In genomic region chr2:93015041-93015440, GRCm38 (mm10) we compare ENCODE assay signal across 8 mouse cellular contexts. TPM values are rescaled to one million over a fixed set of nuclear protein-coding genes. Genes with fewer than 3 reads are reported as not detected.
DNase-seq lines count a peak whose midpoint lies in the region; ATAC-seq lines count a peak whose summit lies in the region.

No protein-coding gene starts in this region.

- H3K9me3 ChIP-seq in forebrain, embryonic 12.5 days = no peaks in the 10 kb centered on the region
- no peaks in the 10 kb centered on the region for H3K9me3 ChIP-seq in limb, embryonic 10.5 days (replicated peaks)
- H3K9me3 ChIP-seq in neural tube, embryonic 11.5 days (ENCODE audit: control insufficient read depth, low read length) = no peaks in the 10 kb centered on the region

- intact Hi-C loops in left cerebral cortex, postnatal 4 days (cut with DNase I) = no loop called here

- DNase-seq in left cerebral cortex, postnatal 4 days = peak; percentile 36
- no peak for DNase-seq in left cerebral cortex, adult 8-10 months (ENCODE audit: low spot score in 2 of 2)
- peak; percentile 87 for DNase-seq in adrenal gland, postnatal 10 days
- DNase-seq in limb, embryonic 10.5 days (ENCODE audit: low spot score) = peak; percentile 68
- DNase-seq in neural tube, embryonic 11.5 days (ENCODE audit: low spot score) = peak; percentile 30
- no peak for DNase-seq in layer of hippocampus, postnatal 25 days (ENCODE audit: extremely low spot score in 1 of 2, low spot score in 1 of 2)

- peaks cover 15% of the 10 kb centered on the region; the same call in 1 of the 2 replicates for H3K36me3 ChIP-seq in forebrain, embryonic 12.5 days (replicated peaks)
- H3K36me3 ChIP-seq in limb, embryonic 10.5 days = peaks cover 28% of the 10 kb centered on the region
- H3K36me3 ChIP-seq in neural tube, embryonic 11.5 days (ENCODE audit: control insufficient read depth, insufficient read depth, low read length) = peaks cover 3% of the 10 kb centered on the region; the same call in 1 of the 2 replicates

- H3K4me1 ChIP-seq in forebrain, embryonic 12.5 days = peaks cover 26% of the 10 kb centered on the region
- H3K4me1 ChIP-seq in limb, embryonic 10.5 days = peaks cover 28% of the 10 kb centered on the region
- H3K4me1 ChIP-seq in neural tube, embryonic 11.5 days (ENCODE audit: control insufficient read depth, insufficient read depth, low read length) = peaks cover 13% of the 10 kb centered on the region

- 2% methylated on average over 38 of the region's 40 CpGs for WGBS in forebrain, embryonic 12.5 days
- WGBS in limb, embryonic 10.5 days = 2% methylated on average over 40 of the region's 40 CpGs
- 2% methylated on average over 31 of the region's 40 CpGs for WGBS in neural tube, embryonic 11.5 days

- peak overlapping the region; percentile 46 for H3K27ac ChIP-seq in forebrain, embryonic 12.5 days
- peak overlapping the region; percentile 91 for H3K27ac ChIP-seq in limb, embryonic 10.5 days
- no peak overlapping the region; the same call in 1 of the 2 replicates for H3K27ac ChIP-seq in neural tube, embryonic 11.5 days (ENCODE audit: low read depth, low read length)

- ATAC-seq in forebrain, embryonic 12.5 days (ENCODE audit: low FRiP score) = peak; percentile 53
- peak; percentile 54; the same call in 1 of the 2 replicates for ATAC-seq in neural tube, embryonic 11.5 days (ENCODE audit: insufficient read depth, low FRiP score, low TSS enrichment)
- ATAC-seq in activated CD4-positive, CD25-positive, alpha-beta regulatory T cell, adult 4 months = no peak

- H3K9ac ChIP-seq in forebrain, embryonic 12.5 days = peak overlapping the region; percentile 82
- H3K9ac ChIP-seq in neural tube, embryonic 11.5 days (ENCODE audit: low read length) = peak overlapping the region; percentile 56

- H3K27me3 ChIP-seq in forebrain, embryonic 12.5 days = peaks cover 6% of the 10 kb centered on the region; the same call in 1 of the 2 replicates
- peaks cover 10% of the 10 kb centered on the region; the same call in 1 of the 2 replicates for H3K27me3 ChIP-seq in limb, embryonic 10.5 days (ENCODE audit: low read depth, poor library complexity, severe bottlenecking)
- H3K27me3 ChIP-seq in neural tube, embryonic 11.5 days (ENCODE audit: control insufficient read depth, insufficient read depth, low read length) = no peaks in the 10 kb centered on the region

- H3K4me2 ChIP-seq in forebrain, embryonic 12.5 days = peak overlapping the region; percentile 100
- peak overlapping the region; percentile 85 for H3K4me2 ChIP-seq in neural tube, embryonic 11.5 days (ENCODE audit: low read depth)

- H3K4me3 ChIP-seq in forebrain, embryonic 12.5 days (replicated peaks) = peak overlapping the region; percentile 73
- H3K4me3 ChIP-seq in limb, embryonic 10.5 days = peak overlapping the region; percentile 76
- H3K4me3 ChIP-seq in neural tube, embryonic 11.5 days (ENCODE audit: low read depth, low read length) = peak overlapping the region; percentile 60

RNA-seq across cellular contexts. Expression of gene Prdm11, which starts 30.9 kb away (rescaled TPM):
- total RNA-seq in left cerebral cortex, postnatal 4 days (2021) = 10 to 100 TPM; 29.2 to 30.8 TPM
- 10 to 100 TPM; 21.0 to 22.5 (median 21.5) TPM for total RNA-seq in left cerebral cortex, adult 8-10 months (2022)
- 10 to 100 TPM; 35.7 to 37.1 TPM for total RNA-seq in adrenal gland, postnatal 10 days (2021)
- polyA plus RNA-seq in forebrain, embryonic 12.5 days (2016; fragmentation: Nextera tagmentation; extraction: Ambion mirVana) = 1.7 and 2.1 TPM in 2 replicates
- polyA plus RNA-seq in limb, embryonic 10.5 days (2016; fragmentation: Nextera tagmentation; extraction: Ambion mirVana) = 2.8 and 3.4 TPM in 2 replicates
- 1.2 and 2.2 TPM in 2 replicates for polyA plus RNA-seq in neural tube, embryonic 11.5 days (2014; fragmentation: Nextera tagmentation; extraction: Ambion mirVana)
- polyA plus RNA-seq in activated CD4-positive, CD25-positive, alpha-beta regulatory T cell, adult 4 months (2017; shearing (Covaris generic)) = 1 to 10 TPM in 1 of 2 experiments, under 1 TPM in 1; 0.99 to 1.3 TPM
- total RNA-seq in layer of hippocampus, postnatal 25 days (2021) = 10 to 100 TPM; 24.1 to 25.8 TPM

Comparison
In these comparisons a context has a peak if more than half of its experiments do, and no peak if none do; other contexts are left out.
1. DNase-seq: peak in left cerebral cortex, postnatal 4 days (single experiment), adrenal gland, postnatal 10 days (single experiment), limb, embryonic 10.5 days (single experiment) and neural tube, embryonic 11.5 days (single experiment); none in left cerebral cortex, adult 8-10 months (0 of 2) and layer of hippocampus, postnatal 25 days (0 of 2).
2. Peak in every context shown above with its lines, with median percentiles within 50 percentile points of each other: H3K4me3 ChIP-seq.